Mouse (Mus musculus): ENCODE measurements at regions not wholly inside any gene's neighbourhood (a gene's known extent, or its start where the extent isn't known, plus 50 kb on each side); places are given as distances from the start of the nearest gene placed in this dataset.

- intact Hi-C loops (cut with DNase I), result no loop called here
- Histone ChIP-seq H3K27ac (no peak overlapping the region), H3K4me3 (no peak overlapping the region)
- TF ChIP-seq CTCF (IDR thresholded peaks at IDR 0.05), result no peak
- no peak for DNase-seq
Measured at GRCm38 (mm10) chr1:190038046-190038445, 115.9 kb upstream of the Smyd2 start.

DNA sequence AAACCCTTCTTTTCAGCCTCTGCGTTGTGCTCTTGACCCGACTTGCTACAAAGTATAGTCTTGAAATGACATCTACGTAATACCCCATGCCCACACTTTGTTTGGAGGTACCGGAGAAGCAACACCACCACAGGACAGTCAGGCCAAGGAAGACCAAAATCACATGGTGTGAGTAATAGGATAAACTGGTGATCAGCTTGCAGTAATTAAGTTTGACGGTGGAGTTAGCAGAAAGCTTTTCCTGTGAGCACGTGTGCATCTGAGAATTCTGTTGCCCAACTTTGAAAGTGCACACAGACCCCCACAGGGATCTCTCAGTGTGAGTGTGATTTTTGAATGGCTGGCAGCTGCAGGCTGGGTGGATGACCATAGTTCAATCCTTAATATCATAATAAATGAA is 114.6 kb upstream of the Smyd2 start:
- no peak for TF ChIP-seq CTCF (IDR thresholded peaks at IDR 0.05)
- no peak overlapping the region for H3K4me3 ChIP-seq
- intact Hi-C loops (cut with DNase I), result no loop called here
- no peak for DNase-seq
- no peak overlapping the region for H3K27ac ChIP-seq

GRCm38 (mm10) chr1:190035935-190036334 is 113.8 kb upstream of the Smyd2 start:
- TF ChIP-seq CTCF (IDR thresholded peaks at IDR 0.05), result no peak

GRCm38 (mm10) chr1:190034091-190034490 is 111.9 kb upstream of the Smyd2 start:
- Histone ChIP-seq H3K4me3 (no peak overlapping the region), H3K27ac (no peak overlapping the region)
- no peak for TF ChIP-seq CTCF (IDR thresholded peaks at IDR 0.05)
- DNase-seq, result no peak
- intact Hi-C loops (cut with DNase I), result no loop called here

More at GRCm38 (mm10) chr1:190035935-190036334, 113.8 kb upstream of the Smyd2 start:
- Histone ChIP-seq H3K4me3 (no peak overlapping the region), H3K27ac (no peak overlapping the region)
- DNase-seq, result no peak
- intact Hi-C loops (cut with DNase I), result no loop called here

GRCm38 (mm10) chr1:190027536-190027935 is 105.4 kb upstream of the Smyd2 start:
- no peak for TF ChIP-seq CTCF (IDR thresholded peaks at IDR 0.05)
- DNase-seq, result no peak
- Histone ChIP-seq H3K27ac (no peak overlapping the region), H3K4me3 (no peak overlapping the region)
- intact Hi-C loops (cut with DNase I), result no loop called here

GRCm38 (mm10) chr1:190009466-190009865 is 87.3 kb upstream of the Smyd2 start:
- TF ChIP-seq CTCF (IDR thresholded peaks at IDR 0.05), result no peak
- no peak overlapping the region for H3K4me3 ChIP-seq
- DNase-seq, result no peak
- H3K27ac ChIP-seq, result no peak overlapping the region
- intact Hi-C loops (cut with DNase I), result no loop called here

DNA sequence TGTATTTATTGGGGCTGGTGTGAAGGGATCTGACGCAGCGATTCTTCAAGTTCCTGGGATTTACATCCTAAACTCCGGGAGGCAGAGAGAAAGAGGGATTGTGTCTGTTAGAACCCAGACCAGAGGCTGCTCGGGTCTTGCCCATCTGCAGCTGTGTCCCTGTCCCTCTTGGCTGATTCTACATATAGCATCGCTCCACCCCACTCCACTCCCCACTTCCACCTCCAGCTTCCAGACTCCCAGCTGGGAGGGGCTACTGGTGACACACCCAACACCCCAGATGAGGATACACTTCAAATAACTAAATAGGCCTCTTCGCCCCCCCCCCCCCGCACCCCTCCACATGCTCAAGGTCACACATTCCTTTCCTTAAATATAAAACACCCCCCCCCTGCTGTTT is 85.1 kb upstream of the Smyd2 start:
- Histone ChIP-seq H3K27ac (no peak overlapping the region), H3K4me3 (no peak overlapping the region)
- DNase-seq, result no peak
- TF ChIP-seq CTCF (IDR thresholded peaks at IDR 0.05), result no peak
- intact Hi-C loops (cut with DNase I), result no loop called here

DNA sequence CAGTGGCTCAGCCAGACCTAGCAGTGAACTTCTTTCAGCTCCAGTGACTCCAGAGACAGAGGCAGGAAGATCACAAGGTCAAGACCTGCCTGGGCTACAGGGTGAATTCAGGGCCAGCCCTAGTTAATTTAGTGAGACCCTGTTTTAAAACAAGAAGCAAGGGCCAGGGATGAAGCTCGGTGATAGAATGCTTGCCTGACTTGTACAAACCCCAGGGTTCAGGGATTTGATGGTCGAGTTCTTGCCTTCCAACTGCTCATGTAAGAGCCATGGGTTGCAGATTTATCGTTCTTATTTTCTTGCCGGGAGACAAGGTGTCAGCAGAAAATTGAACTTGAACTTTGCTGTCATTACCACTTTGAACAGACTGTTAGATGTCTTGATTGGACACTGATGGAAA is 78.9 kb upstream of the Smyd2 start:
- intact Hi-C loops (cut with DNase I), result no loop called here
- TF ChIP-seq CTCF (IDR thresholded peaks at IDR 0.05), result no peak
- no peak for DNase-seq
- H3K27ac ChIP-seq, result no peak overlapping the region
- no peak overlapping the region for H3K4me3 ChIP-seq

GRCm38 (mm10) chr1:189993706-189994105 is 71.5 kb upstream of the Smyd2 start:
- TF ChIP-seq CTCF (IDR thresholded peaks at IDR 0.05), result no peak
- no peak overlapping the region for H3K4me3 ChIP-seq
- intact Hi-C loops (cut with DNase I), result no loop called here
- no peak overlapping the region for H3K27ac ChIP-seq
- DNase-seq, result no peak

DNA sequence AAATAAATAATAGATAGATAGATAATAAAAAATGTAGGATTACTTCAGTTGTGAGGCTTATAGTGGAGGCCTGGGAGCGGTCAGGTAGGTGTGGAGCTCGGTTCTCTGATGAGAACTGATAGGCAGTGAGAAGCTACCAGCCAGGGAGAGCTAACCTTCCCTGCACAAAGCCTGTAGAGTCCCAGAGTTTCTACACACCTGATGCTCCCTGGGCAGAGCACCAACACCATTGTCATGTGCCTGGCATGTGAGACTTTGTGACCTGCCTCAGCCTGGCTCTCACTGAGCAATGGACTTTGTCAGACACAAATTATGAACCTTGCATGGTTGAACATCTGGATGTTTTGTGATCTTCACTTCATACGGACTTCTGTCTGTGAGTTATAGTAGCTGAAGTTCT is 71.1 kb upstream of the Smyd2 start:
- Histone ChIP-seq H3K4me3 (no peak overlapping the region), H3K27ac (no peak overlapping the region)
- intact Hi-C loops (cut with DNase I), result no loop called here
- DNase-seq, result no peak
- no peak for TF ChIP-seq CTCF (IDR thresholded peaks at IDR 0.05)

DNA sequence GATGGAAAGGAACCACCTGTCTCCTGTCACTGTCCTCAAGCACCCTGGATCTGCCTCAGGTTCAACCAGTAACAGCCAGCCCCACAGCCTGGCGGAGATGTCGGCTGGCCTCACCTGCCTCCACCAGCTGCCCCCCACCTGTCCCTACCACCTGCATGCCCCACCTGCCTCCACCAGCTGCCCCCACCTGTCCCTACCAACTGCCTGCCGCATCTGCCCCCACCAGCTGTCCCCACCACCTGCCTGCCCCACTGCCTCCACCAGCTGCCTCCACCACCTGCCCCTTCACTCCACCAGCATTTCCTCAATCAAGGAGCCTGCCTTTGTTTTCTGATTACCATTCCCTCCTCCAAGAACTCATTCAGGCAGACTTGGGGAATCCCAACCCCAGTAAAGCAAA is 68.9 kb upstream of the Smyd2 start:
- H3K27ac ChIP-seq, result no peak overlapping the region
- TF ChIP-seq CTCF (IDR thresholded peaks at IDR 0.05), result no peak
- H3K4me3 ChIP-seq, result no peak overlapping the region
- intact Hi-C loops (cut with DNase I), result no loop called here
- no peak for DNase-seq

GRCm38 (mm10) chr1:189990046-189990622 is 68.0 kb upstream of the Smyd2 start:
- DNase-seq, result no peak
- intact Hi-C loops (cut with DNase I), result no loop called here
- no peak for TF ChIP-seq CTCF (IDR thresholded peaks at IDR 0.05)
- Histone ChIP-seq H3K4me3 (no peak overlapping the region), H3K27ac (no peak overlapping the region)

DNA sequence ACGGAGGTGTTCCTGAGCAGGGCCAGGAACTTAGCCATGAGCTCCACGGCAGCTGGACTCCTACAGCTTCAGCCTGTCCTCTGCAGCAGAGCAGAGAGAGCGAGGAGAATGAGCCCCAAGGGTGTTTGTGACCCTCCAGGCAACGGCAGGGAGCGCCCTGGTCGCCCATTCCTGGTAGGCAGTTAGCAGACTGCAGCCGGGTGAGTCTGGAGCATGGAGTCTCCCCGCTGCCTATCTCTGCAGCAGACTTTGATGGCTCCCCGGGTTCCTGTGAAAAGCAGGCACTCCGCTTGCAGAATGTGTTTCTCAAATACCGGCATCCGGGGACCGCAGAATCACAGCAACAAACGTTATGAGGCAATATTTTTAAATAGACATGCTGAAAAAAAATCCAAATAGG is 67.2 kb upstream of the Smyd2 start:
- DNase-seq, result no peak
- TF ChIP-seq CTCF (IDR thresholded peaks at IDR 0.05), result no peak
- H3K4me3 ChIP-seq, result no peak overlapping the region
- intact Hi-C loops (cut with DNase I), result no loop called here
- H3K27ac ChIP-seq, result no peak overlapping the region

GRCm38 (mm10) chr1:189988864-189989263 is 66.7 kb upstream of the Smyd2 start:
- no peak for DNase-seq
- no peak for TF ChIP-seq CTCF (IDR thresholded peaks at IDR 0.05)
- intact Hi-C loops (cut with DNase I), result no loop called here
- H3K4me3 ChIP-seq, result no peak overlapping the region
- no peak overlapping the region for H3K27ac ChIP-seq
